Mouse (Mus musculus): ENCODE results near the gene Mtfr1l. TPM values are rescaled to one million over a fixed set of nuclear protein-coding genes. Genes with fewer than 3 reads are reported as not detected.

The Mtfr1l gene
- polyA plus RNA-seq, 1 experiment from 2014 or later = 130 TPM

DNA sequence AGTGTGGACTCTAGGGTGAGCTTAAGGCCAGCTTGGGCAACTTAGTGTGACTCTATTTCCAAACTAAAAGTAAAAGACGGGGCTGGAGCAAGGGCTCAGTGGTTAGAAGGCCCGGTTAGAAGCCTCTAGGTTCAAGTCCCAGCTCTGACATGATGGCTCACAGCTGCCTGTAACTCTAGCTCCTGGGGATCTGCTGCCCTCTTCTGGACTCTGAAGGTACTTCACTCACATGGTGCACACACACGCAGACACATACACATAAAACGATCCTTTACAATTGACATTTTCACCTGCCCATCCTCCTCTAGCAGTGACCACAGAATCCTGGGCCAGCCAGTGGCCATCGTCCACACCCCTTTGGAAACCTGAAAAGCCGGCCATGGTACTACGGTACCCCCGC, 14.7 kb upstream of the Mtfr1l start:
- 98% methylated on average over 8 of the region's 8 CpGs for WGBS
- Histone ChIP-seq H3K9me3 (ENCODE audit: control insufficient read depth, low read length) (peaks cover 6% of the 10 kb centered on the region; the same call in 1 of the 2 replicates), H3K9ac (ENCODE audit: low read depth, low read length) (no peak overlapping the region), H3K27me3 (ENCODE audit: control insufficient read depth, insufficient read depth, low read length) (no peaks in the 10 kb centered on the region), H3K4me3 (ENCODE audit: low read length) (no peak overlapping the region), H3K4me1 (ENCODE audit: control insufficient read depth, insufficient read depth, low read length) (0 out of 2 replicates have a peak, but pooled peaks cover 9% of the 10 kb centered on the region), H3K27ac (ENCODE audit: low read depth, low read length) (no peak overlapping the region), H3K4me2 (replicated peaks; ENCODE audit: low read depth, low read length) (no peak overlapping the region), H3K36me3 (ENCODE audit: control insufficient read depth, insufficient read depth, low read length) (peaks cover 27% of the 10 kb centered on the region)
- no peak for ATAC-seq (ENCODE audit: low FRiP score, low TSS enrichment)

DNA sequence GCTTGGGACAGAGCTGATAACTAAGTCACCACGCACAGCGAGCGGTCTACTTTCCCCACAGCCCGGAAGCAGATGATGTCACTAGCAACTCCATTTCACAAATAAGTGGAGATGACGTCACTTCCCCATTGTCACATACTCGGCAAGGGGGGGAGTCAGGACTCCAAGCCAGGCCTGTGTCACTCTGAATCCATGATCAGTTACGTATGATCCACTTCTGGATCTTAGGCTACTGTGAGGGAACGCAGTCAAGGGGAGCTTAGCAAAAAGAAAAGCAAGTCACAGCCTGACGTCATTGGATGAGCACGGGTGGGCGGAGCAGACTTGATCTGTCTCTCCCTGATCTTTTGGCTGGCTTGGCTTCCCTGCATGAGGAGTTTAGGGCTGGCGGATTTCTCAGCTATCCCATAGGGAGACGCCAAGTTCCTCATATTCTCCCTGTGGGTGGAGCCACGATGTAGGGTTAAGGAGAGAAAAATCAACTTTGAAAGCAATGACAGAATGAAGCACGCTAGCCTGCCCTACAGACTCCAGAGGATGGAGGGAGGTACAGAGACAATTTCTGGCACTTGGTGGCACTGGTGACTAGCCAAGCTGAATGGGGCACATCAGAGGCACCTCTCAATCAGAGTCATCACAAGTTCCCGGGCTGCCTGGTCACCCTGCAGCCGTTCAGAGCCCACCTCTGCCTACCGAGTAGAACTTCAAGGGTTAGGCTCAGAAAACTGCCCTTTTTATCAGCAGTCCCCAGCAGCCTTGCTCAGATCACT, 13.2 kb upstream of the Mtfr1l start:
- ATAC-seq (ENCODE audit: low FRiP score, low TSS enrichment) = no peak
- Histone ChIP-seq H3K27me3 (ENCODE audit: control insufficient read depth, insufficient read depth, low read length) (no peaks in the 10 kb centered on the region), H3K36me3 (ENCODE audit: control insufficient read depth, insufficient read depth, low read length) (peaks cover 35% of the 10 kb centered on the region), H3K27ac (ENCODE audit: low read depth, low read length) (no peak overlapping the region), H3K4me1 (ENCODE audit: control insufficient read depth, insufficient read depth, low read length) (0 out of 2 replicates have a peak, but pooled peaks cover 9% of the 10 kb centered on the region), H3K4me3 (ENCODE audit: low read length) (no peak overlapping the region), H3K9me3 (ENCODE audit: control insufficient read depth, low read length) (peaks cover 6% of the 10 kb centered on the region; the same call in 1 of the 2 replicates), H3K4me2 (replicated peaks; ENCODE audit: low read depth, low read length) (no peak overlapping the region), H3K9ac (ENCODE audit: low read depth, low read length) (no peak overlapping the region)
- 72% methylated on average over 18 of the region's 18 CpGs for WGBS

DNA sequence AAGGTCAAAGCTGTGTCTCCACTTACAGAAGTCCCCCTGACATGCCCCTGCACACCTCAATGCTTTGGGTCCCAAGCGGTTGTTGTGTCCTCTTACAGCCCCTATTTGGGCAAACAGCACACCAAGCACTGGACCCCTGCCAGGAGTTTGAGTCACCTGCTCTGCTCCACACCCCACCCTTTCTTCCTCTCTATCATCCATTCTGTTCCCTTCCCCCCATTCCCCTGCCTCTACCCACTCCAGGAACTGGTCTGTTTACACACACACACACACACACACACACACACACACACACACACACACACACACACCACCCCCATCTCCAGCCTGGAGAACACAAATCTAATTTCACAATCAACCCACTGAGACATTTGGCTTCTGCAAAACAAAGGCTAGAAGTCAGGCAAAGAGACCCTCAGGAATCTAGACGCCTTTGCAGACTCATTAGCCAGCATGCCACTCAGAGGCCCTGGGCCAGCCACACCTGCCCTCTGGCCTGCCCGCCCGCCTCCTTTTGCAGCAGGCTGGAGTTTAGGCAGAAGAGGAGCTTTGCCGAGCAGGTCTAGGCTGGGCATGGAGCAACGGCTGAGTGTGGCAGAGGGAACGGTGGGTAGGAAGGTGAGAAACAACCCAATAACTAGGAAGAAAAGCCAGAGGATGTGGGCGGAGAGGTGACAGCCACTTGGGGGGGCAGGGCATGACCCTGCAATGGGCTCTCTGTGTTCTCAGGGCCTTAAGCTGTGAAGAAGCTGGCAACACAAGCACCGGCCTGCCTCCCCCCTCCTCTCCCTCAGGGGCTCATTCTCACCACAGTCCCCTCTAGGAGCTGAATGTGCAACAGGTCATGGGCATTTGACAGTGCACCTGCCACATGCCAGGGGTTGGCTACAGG, 11.9 kb upstream of the Mtfr1l start:
- H3K4me1 ChIP-seq (ENCODE audit: control insufficient read depth, insufficient read depth, low read length) = 0 out of 2 replicates have a peak, but pooled peaks cover 6% of the 10 kb centered on the region
- ATAC-seq (ENCODE audit: low FRiP score, low TSS enrichment) = no peak
- H3K9me3 ChIP-seq (ENCODE audit: control insufficient read depth, low read length) = peaks cover 6% of the 10 kb centered on the region; the same call in 1 of the 2 replicates
- H3K9ac ChIP-seq (ENCODE audit: low read depth, low read length) = no peak overlapping the region; the same call in 1 of the 2 replicates
- H3K27me3 ChIP-seq (ENCODE audit: control insufficient read depth, insufficient read depth, low read length) = no peaks in the 10 kb centered on the region
- 57% methylated on average over 9 of the region's 9 CpGs for WGBS
- no peak overlapping the region for H3K4me2 ChIP-seq (replicated peaks; ENCODE audit: low read depth, low read length)
- H3K36me3 ChIP-seq (ENCODE audit: control insufficient read depth, insufficient read depth, low read length) = peaks cover 46% of the 10 kb centered on the region
- no peak overlapping the region for H3K4me3 ChIP-seq (ENCODE audit: low read length)
- no peak overlapping the region for H3K27ac ChIP-seq (ENCODE audit: low read depth, low read length)

DNA sequence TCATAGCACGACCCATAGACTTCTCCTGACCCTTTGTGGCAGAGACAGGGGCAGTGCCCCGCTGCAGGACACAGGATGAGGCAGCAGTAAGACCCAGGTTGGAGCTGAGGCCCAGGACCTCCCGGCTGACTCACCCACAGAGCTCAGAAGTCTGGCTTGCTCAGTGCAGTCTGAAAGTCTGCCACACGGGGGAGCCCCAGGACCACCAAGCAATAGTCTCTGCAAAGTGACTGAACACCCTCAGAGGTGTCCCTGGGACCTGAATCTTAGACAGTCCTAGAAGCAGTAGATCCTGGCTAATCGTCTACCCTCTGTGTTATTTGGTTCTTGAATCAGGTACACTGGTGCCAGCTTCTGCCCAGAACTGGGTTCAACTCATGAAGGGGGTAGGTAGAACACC, 8.1 kb upstream of the Mtfr1l start:
- peak; percentile 63; the same call in 1 of the 2 replicates for ATAC-seq (ENCODE audit: low FRiP score, low TSS enrichment)
- Histone ChIP-seq H3K36me3 (ENCODE audit: control insufficient read depth, insufficient read depth, low read length) (peaks cover 75% of the 10 kb centered on the region), H3K4me1 (ENCODE audit: control insufficient read depth, insufficient read depth, low read length) (no peaks in the 10 kb centered on the region), H3K4me3 (ENCODE audit: low read length) (no peak overlapping the region), H3K27me3 (ENCODE audit: control insufficient read depth, insufficient read depth, low read length) (no peaks in the 10 kb centered on the region), H3K27ac (ENCODE audit: low read depth, low read length) (no peak overlapping the region), H3K9me3 (ENCODE audit: control insufficient read depth, low read length) (no peaks in the 10 kb centered on the region), H3K4me2 (replicated peaks; ENCODE audit: low read depth, low read length) (no peak overlapping the region), H3K9ac (ENCODE audit: low read depth, low read length) (no peak overlapping the region)
- WGBS = 7% methylated on average over 5 of the region's 5 CpGs

DNA sequence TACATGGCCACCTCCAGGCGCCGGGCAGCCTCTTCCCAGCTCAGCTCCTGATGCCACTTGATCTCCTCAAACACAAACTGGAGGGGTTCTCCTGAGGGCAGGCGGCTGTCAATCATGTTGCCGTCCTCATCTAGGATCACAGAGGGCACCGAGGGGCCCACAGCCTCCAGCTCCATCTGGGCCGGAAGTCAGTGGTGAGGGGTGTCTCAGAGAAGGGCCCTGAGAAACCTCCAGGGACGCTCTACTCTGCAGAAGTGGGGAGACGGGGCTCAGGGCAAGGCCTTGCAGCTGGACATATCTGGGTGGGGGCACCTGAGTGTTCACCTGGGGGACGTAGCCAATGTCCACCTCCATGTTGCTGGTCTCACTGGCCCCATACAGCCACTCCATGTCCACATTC, 7.5 kb upstream of the Mtfr1l start:
- Histone ChIP-seq H3K4me2 (replicated peaks; ENCODE audit: low read depth, low read length) (no peak overlapping the region), H3K36me3 (ENCODE audit: control insufficient read depth, insufficient read depth, low read length) (peaks cover 71% of the 10 kb centered on the region), H3K9me3 (ENCODE audit: control insufficient read depth, low read length) (no peaks in the 10 kb centered on the region), H3K4me3 (ENCODE audit: low read length) (no peak overlapping the region), H3K4me1 (ENCODE audit: control insufficient read depth, insufficient read depth, low read length) (no peaks in the 10 kb centered on the region), H3K27ac (ENCODE audit: low read depth, low read length) (no peak overlapping the region), H3K27me3 (ENCODE audit: control insufficient read depth, insufficient read depth, low read length) (no peaks in the 10 kb centered on the region), H3K9ac (ENCODE audit: low read depth, low read length) (no peak overlapping the region)
- ATAC-seq (ENCODE audit: low FRiP score, low TSS enrichment) = no peak
- 93% methylated on average over 9 of the region's 9 CpGs for WGBS

DNA sequence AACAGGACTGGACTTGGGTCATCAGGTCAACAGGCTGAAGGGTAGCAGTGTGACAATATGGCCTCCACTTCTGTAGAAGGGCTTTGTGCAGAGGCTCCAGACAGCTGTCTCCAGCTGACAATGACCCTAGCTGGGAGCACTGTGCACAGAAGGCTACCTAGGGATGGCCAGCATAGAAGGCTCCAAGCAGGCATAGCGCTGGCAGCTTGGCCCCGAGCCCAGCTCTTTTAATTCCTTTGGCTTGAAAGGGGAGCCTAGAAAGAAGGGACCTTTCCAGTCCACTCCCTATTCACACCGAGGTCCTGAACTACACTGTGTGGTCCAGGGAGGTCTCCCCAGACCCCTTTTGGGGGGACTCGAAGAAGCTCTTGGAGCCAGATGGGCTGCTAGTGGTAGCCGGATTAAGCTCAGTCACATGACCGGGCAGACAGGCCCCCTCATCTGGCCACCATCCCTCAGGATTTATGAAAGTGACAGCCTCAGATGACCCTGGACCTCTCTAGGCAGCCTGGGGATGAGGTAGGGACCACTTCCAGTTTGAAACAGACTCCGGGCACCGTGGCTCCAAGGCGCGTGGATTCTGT, 3.9 kb upstream of the Mtfr1l start:
- Histone ChIP-seq H3K27me3 (ENCODE audit: control insufficient read depth, insufficient read depth, low read length) (no peaks in the 10 kb centered on the region), H3K9me3 (ENCODE audit: control insufficient read depth, low read length) (no peaks in the 10 kb centered on the region), H3K36me3 (ENCODE audit: control insufficient read depth, insufficient read depth, low read length) (peaks cover 46% of the 10 kb centered on the region), H3K4me2 (replicated peaks; ENCODE audit: low read depth, low read length) (no peak overlapping the region), H3K4me1 (ENCODE audit: control insufficient read depth, insufficient read depth, low read length) (peaks cover 2% of the 10 kb centered on the region; the same call in 1 of the 2 replicates), H3K27ac (ENCODE audit: low read depth, low read length) (no peak overlapping the region), H3K9ac (ENCODE audit: low read depth, low read length) (no peak overlapping the region), H3K4me3 (ENCODE audit: low read length) (no peak overlapping the region)
- ATAC-seq (ENCODE audit: low FRiP score, low TSS enrichment) = no peak
- 91% methylated on average over 10 of the region's 10 CpGs for WGBS

DNA sequence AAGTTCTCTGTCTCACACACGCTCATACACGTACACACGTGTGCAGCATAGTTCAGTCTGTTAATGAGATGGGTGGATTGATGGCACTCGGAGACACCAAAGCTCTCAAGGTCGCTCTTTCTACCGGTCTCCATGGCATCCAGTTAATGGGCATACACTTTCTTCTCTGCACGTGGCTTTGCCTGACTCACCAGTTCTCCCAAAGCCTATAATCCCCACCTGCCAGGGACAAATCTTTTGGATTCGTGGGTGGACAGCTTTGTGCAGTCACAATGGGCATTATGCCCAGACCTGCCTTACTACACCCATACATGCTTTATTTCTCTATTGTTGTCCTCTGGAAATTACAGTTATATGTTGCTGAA, 582 bp upstream of the Mtfr1l start:
- no peak; the same call in 1 of the 2 replicates for ATAC-seq (ENCODE audit: low FRiP score, low TSS enrichment)
- peaks cover 26% of the 10 kb centered on the region for H3K36me3 ChIP-seq (ENCODE audit: control insufficient read depth, insufficient read depth, low read length)
- H3K4me1 ChIP-seq (ENCODE audit: control insufficient read depth, insufficient read depth, low read length) = peaks cover 10% of the 10 kb centered on the region
- no peaks in the 10 kb centered on the region for H3K9me3 ChIP-seq (ENCODE audit: control insufficient read depth, low read length)
- peak overlapping the region; percentile 86 for H3K9ac ChIP-seq (ENCODE audit: low read depth, low read length)
- H3K4me2 ChIP-seq (replicated peaks; ENCODE audit: low read depth, low read length) = peak overlapping the region; percentile 92
- peak overlapping the region; percentile 98 for H3K4me3 ChIP-seq (ENCODE audit: low read length)
- H3K27ac ChIP-seq (ENCODE audit: low read depth, low read length) = peak overlapping the region; percentile 68; the same call in 1 of the 2 replicates
- no peaks in the 10 kb centered on the region for H3K27me3 ChIP-seq (ENCODE audit: control insufficient read depth, insufficient read depth, low read length)
- WGBS = 7% methylated on average over 8 of the region's 8 CpGs

DNA sequence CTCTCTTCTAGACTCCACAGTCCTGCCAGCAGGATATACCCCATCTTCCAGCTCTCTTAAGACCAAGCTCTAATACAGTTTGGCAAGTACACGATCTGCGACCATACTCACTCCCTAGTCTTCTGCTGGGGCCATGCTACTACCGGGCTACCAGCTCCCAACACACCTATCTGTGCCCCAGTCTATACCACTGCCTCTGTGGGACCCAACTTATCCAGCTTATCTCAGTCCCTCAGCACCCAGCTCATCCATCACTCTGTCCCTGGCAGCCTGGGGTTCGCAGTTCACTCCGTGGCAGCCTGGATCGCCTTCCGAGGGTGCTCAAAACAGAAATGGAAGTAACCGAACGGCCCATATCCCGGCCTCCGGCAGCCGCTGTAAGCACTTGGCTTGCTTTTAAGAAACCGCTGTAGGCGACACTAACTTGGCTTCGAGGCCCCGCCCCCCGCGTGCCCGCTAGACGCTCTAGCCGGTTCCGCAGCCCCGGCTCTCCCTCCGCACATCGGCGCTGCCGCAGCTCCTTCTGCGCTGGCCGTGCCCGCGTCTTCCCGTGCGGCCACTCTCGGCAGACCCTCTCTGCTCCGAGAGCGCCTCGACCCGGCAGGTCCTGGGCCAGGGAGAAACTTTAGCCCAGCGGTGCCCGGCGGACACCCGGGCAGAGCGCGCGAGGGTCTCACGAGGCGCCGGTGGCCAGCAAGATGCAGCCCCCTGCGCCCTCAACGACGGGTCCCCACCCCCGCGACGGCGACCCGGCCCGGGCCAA, 882 bp downstream of the Mtfr1l start:
- Histone ChIP-seq H3K27me3 (ENCODE audit: control insufficient read depth, insufficient read depth, low read length) (no peaks in the 10 kb centered on the region), H3K4me3 (ENCODE audit: low read length) (peak overlapping the region; percentile 98), H3K9me3 (ENCODE audit: control insufficient read depth, low read length) (no peaks in the 10 kb centered on the region), H3K4me2 (replicated peaks; ENCODE audit: low read depth, low read length) (peak overlapping the region; percentile 94), H3K36me3 (ENCODE audit: control insufficient read depth, insufficient read depth, low read length) (peaks cover 25% of the 10 kb centered on the region), H3K4me1 (ENCODE audit: control insufficient read depth, insufficient read depth, low read length) (peaks cover 10% of the 10 kb centered on the region), H3K9ac (ENCODE audit: low read depth, low read length) (peak overlapping the region; percentile 86), H3K27ac (ENCODE audit: low read depth, low read length) (peak overlapping the region; percentile 90)
- peak; percentile 20 for ATAC-seq (ENCODE audit: low FRiP score, low TSS enrichment)
- under 1% methylated on average over 55 of the region's 57 CpGs for WGBS

All from kidney, embryonic 14.5 days (tissue).